Mouse (Mus musculus): ENCODE measurements at regions not wholly inside any gene's neighbourhood (a gene's known extent, or its start where the extent isn't known, plus 50 kb on each side); places are given as distances from the start of the nearest gene placed in this dataset.
"Not testable (repeated sequence)": the region's sequence is repeated elsewhere in the genome, so short reads cannot be mapped to it uniquely, and the experiment has no call there.

DNA sequence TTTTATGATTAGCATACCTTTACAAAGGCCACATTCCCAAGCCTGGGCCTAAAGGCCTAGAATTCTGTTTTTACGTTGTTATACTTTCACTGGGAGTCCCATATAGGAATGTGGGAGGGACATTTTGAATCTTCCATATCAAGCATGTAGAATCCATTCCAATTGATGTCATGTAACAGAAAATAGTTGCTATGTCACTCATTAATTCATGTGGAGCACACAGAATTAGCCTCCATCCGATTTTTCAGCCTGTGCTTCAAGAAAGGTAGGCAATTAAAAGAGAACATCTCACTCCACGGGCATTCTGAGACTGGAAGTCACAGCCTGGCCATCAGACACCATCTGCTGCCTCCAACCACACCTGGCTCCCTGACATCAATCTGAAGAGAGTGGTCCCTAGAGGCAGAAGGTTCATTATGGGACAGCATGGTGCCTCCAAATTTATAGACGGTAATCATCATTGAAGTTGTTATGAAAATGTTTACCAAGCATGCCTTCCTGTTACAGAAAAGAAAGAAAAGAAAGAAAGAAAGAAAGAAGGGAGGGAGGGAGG lies 436.9 kb upstream of the Sphkap start:
- no peak for DNase-seq (ENCODE audit: extremely low read depth, insufficient read length, low spot score)

DNA sequence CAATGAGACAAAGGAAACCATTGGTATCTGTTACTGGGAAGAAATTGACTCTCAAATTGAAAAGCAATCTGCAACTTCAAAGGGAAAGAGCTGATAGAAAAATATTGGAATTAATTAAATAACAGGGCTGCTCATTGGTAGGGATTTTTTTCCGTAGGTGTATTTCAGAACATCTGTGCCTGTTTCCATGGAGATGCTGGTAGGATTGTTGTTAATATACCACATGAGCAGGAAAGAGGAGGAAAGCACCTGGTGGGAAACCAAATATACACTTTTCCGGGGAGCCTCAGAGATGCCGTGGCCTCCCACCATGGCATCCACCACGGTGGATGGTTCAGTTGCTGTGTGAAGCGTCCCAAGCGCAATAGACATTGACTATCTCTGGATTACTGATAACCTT lies 428.0 kb upstream of the Sphkap start:
- no peak for DNase-seq (ENCODE audit: extremely low read depth, insufficient read length, low spot score)

DNA sequence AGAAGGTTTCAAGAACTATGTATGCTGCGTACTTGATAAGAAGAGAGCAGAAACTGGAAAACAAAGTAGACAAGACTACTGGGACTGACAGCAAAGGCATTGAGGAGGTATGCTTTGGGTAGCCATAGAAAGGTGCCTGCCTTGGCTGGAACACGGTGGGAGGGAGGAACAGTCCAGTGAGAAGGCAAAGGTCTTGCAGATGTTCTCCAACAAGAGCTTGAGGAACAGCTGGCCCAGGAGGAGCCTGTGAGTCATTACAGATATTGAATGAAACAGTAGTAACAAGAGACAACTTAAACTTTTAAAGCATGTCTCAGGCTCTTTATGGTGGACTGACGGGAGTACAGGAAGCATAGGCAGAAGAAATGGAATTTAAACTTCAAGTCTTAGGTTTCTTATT lies 424.9 kb upstream of the Sphkap start:
- DNase-seq (ENCODE audit: extremely low read depth, insufficient read length, low spot score): no peak

- no peak for DNase-seq (ENCODE audit: extremely low read depth, insufficient read length, low spot score)
Observed at GRCm38 (mm10) chr1:83831900-83832535, 424.0 kb upstream of the Sphkap start.

DNA sequence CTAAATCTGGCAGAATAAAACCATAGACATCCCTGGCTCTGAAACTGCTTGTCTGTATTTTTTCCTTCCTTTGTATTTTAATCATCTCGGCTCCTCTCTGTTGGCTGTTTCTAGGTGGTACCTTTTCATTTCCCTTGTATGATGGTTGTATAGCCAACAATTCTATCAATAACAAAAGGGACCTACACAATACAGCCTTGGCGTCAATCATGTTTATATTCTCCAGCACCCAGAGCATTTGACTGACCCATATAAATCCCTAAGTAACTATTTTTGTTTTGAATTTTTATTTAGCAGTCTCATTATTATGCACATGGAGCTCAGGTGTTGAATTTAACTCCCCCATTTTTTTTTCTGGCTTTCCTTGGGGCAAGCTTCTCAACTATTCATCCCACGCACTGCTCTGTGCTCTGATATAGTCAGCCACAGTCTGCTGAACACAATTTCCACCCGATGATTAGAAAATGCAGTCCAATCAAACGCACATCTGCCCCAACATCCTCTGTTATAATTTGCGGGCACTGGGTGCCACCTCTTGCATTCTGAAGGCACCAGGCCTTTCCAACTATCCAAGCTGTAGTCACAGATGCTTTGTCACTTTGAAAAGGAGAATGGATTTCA lies 422.1 kb upstream of the Sphkap start:
- no peak for DNase-seq (ENCODE audit: extremely low read depth, insufficient read length, low spot score)

DNA sequence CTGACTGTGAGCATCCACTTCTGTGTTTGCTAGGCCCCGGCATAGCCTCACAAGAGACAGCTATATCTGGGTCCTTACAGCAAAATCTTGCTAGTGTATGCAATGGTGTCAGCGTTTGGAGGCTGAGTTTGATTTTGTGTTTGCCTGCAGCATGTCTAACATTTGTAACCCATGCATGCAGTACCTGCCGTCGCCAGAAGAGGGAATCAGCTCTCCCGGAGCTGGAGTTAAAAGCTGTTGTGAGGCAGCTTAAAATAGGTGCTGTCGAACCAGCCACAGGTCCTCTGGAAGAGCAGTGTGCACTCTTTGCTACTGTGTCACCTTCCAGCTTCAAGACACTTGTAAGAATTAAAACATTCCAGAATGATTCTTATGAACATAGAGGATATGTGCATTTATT lies 403.2 kb upstream of the Sphkap start:
- DNase-seq (ENCODE audit: extremely low read depth, insufficient read length, low spot score): not testable (repeated sequence)

- no peak for DNase-seq (ENCODE audit: extremely low read depth, insufficient read length, low spot score)
Observed at GRCm38 (mm10) chr1:83808432-83808831, 400.4 kb upstream of the Sphkap start.

- no peak for DNase-seq (ENCODE audit: extremely low read depth, insufficient read length, low spot score)
Observed at GRCm38 (mm10) chr1:83803345-83804041, 395.5 kb upstream of the Sphkap start.

DNA sequence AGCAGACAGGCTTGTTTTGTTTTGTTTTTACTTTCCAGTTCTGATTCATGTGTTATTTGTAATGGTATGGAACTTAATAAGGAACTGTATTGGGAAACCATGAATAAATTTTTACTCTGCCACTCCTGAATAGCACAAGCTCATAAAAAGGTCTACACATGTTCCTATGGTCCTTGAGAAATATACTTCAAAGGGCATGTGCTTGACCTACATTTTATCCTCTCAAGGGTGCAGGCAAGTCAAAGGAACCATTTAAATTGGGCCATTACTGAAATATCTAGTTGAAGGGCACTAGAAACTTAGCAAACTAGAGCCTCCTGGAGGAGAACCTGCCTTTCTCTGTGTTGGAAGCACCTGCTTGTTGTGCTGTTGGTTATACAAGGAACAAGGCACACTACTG lies 393.8 kb upstream of the Sphkap start:
- no peak for DNase-seq (ENCODE audit: extremely low read depth, insufficient read length, low spot score)

GRCm38 (mm10) chr1:83796961-83797891 lies 389.2 kb upstream of the Sphkap start:
- no peak for DNase-seq (ENCODE audit: extremely low read depth, insufficient read length, low spot score)

DNA sequence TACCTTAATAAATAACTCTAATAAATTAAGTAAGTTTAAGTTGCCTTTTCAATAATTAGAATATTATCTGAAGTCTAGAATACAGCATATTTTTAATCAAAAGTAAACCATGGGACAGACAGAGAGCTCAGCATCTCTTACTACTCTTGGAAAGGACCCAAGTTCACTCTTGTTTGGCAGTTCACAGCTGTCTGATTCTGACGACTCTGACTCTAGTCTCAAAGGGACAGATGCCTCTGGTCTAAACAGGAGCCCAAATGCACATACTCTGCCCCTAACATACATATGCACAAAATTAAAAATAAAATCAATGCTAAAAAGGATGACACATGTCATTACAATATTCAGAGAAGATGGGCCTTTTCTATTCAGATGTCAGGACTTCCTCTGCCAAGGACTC lies 369.2 kb upstream of the Sphkap start:
- no peak for DNase-seq (ENCODE audit: extremely low read depth, insufficient read length, low spot score)

DNA sequence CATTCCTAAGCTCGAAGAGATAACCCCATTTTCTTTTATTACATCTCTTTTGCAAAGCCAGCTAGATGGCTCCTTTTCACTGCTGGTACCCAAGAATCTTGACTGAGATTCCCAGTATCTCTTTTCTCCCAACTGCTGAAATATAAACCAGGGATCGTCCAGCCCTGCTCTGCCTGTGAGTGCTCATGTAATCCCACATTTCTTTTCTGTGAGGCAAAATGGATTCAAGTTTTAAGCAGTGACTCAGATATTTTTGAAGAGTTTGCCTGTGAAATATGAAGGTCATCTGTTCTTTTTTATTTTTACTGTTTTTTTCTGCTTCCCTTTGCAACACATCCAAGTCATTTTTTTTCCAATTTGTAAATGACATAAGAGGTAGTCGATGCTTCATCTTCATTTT lies 363.2 kb upstream of the Sphkap start:
- DNase-seq (ENCODE audit: extremely low read depth, insufficient read length, low spot score): no peak

GRCm38 (mm10) chr1:83761499-83761898 lies 353.5 kb upstream of the Sphkap start:
- DNase-seq (ENCODE audit: extremely low read depth, insufficient read length, low spot score): no peak

DNA sequence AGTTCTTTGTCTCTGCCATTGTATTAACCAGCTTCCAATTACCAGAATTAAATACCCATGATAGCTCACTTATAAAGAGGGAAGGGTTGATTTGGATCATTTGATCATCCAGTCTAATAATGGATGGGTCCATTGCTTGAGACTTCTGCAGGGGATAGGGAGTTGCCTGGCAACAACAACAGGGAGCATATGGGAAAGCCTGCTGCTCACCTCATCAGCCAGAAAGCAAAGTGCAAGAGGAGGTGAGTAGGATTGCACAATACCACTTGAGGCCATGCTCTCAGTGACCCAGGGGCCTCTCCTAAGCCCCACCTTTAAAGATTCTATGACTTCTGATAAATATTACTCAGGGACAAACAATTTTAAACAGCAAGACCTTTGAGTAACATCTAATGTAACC lies 348.9 kb upstream of the Sphkap start:
- DNase-seq (ENCODE audit: extremely low read depth, insufficient read length, low spot score): no peak

- no peak for DNase-seq (ENCODE audit: extremely low read depth, insufficient read length, low spot score)
Observed at GRCm38 (mm10) chr1:83755336-83755735, 347.3 kb upstream of the Sphkap start.

- no peak for DNase-seq (ENCODE audit: extremely low read depth, insufficient read length, low spot score)
Observed at GRCm38 (mm10) chr1:83752976-83753375, 345.0 kb upstream of the Sphkap start.

GRCm38 (mm10) chr1:83748974-83749373 lies 341.0 kb upstream of the Sphkap start:
- DNase-seq (ENCODE audit: extremely low read depth, insufficient read length, low spot score): no peak

DNA sequence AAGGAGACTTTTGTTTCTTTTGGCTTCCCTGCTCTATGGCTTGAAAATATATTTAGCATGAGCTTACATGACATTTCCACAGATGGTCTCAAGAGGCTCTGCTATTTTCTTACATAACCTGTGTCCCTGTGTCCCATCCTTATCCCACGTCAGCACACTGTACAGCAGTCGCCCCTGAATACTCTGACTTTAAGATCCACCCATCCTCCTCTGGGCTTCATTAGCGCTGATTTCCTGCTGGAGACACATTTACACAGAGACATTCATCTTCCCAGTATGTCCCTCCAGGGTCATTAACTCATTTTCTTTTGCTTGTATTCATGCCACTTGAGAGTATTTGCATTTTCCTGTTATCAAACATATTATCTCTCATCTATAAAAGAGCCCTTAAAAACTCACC lies 340.1 kb upstream of the Sphkap start:
- no peak for DNase-seq (ENCODE audit: extremely low read depth, insufficient read length, low spot score)

- DNase-seq (ENCODE audit: extremely low read depth, insufficient read length, low spot score): no peak
Observed at GRCm38 (mm10) chr1:83747412-83747811, 339.4 kb upstream of the Sphkap start.

GRCm38 (mm10) chr1:83746036-83746435 lies 338.0 kb upstream of the Sphkap start:
- DNase-seq (ENCODE audit: extremely low read depth, insufficient read length, low spot score): no peak
